Mouse (Mus musculus) thymus, adult 2 months (tissue): ENCODE measurements around the gene Usp12.

Experiments used
- CTCF ChIP-seq: fragments of 200-500 bp; IDR thresholded peaks from 2 replicates; pipeline ENCODE4 v1.5.1; 2012; ENCODE audit warnings: mild to moderate bottlenecking, control low read depth, low read length, moderate library complexity, borderline replicate concordance; ENCODE audit not compliant: control insufficient read depth, poor library complexity, insufficient read depth; ENCODE audit errors: extremely low read depth
- POLR2A ChIP-seq: fragments of 200-500 bp; IDR thresholded peaks from 2 replicates; pipeline ENCODE4 v1.6.1; 2012; ENCODE audit warnings: mild to moderate bottlenecking, low read length, control low read depth, moderate library complexity; ENCODE audit not compliant: control insufficient read depth, poor library complexity, insufficient read depth; ENCODE audit errors: extremely low read depth

DNA sequence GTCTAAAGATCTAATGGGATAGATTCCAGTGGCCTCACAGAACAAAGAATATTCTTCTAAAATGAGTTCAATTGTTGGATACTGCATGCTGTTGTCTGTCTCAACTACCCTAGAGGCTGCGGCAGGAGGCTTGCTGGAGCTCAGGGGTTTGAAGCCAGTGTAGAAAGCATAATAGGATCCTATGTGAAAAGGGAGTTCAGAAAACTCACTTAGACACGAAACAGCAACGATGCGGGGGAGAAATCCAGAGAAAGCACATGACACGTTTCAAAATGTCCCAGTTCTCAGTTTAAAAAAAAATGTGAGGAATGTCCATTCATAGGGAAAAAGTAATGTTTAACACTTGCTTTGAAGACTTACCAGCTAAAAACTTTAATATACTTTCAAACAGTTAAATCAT is 28.2 kb upstream of the Usp12 start:
- TF ChIP-seq CTCF (no peak), POLR2A (no peak)
